Mouse (Mus musculus): ENCODE data around the gene 3110001I22Rik.
"Not testable (repeated sequence)": the region's sequence is repeated elsewhere in the genome, so short reads cannot be mapped to it uniquely, and the experiment has no call there.

DNA sequence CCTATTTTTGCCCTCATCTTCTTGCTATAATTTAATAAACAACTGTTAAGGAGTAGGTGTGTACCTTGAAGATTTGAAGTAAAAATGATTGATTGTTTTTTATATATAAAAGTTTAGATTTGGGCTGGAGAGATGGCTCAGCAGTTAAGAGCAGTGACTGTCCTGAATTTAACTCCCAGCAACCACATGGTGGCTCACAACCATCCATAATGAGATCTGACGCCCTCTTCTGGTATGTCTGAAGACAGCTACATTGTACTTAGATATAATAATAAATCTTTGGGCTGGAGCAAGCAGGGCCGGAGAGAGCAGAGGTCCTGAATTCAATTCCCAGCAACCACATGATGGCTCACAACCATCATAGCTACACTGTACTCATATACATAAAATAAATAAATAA lies 33.5 kb upstream of the 3110001I22Rik start:
- TF ChIP-seq ZC3H11A (IDR thresholded peaks at IDR 0.05; ENCODE audit: borderline replicate concordance, low read depth, low read length); HCFC1 (IDR thresholded peaks at IDR 0.05; ENCODE audit: borderline replicate concordance, insufficient read depth, low read length); ZNF384 (IDR thresholded peaks at IDR 0.05; ENCODE audit: low read depth, low read length); MAFK (IDR thresholded peaks at IDR 0.05; ENCODE audit: insufficient read depth, low read depth, low read length): not testable (repeated sequence)
